Mouse (Mus musculus) heart, embryonic 16.5 days (tissue): Measurements from ENCODE around the gene Nol9. TPM values are rescaled to one million over a fixed set of nuclear protein-coding genes. Genes with fewer than 3 reads are reported as not detected.

Source experiments
- ATAC-seq: fragments of 200-750 bp; cut with Nextera tagmentation; replicated peaks from 2 replicates; pipeline ENCODE4 v1.8.0; 2017; ENCODE audit warnings: moderate number of reproducible peaks; ENCODE audit not compliant: insufficient read depth, low FRiP score; ENCODE audit errors: extremely low read depth
- H3K27ac ChIP-seq: fragments of 300-500 bp; sonication (generic); 2 replicates; pipeline ENCODE4 v1.5.1; 2014; ENCODE audit warnings: mild to moderate bottlenecking, low read length, control low read depth, moderate library complexity
- H3K27me3 ChIP-seq: fragments of 300-500 bp; sonication (generic); 2 replicates; pipeline ENCODE4 v1.6.1; 2014; ENCODE audit warnings: low read length, mixed read lengths; ENCODE audit not compliant: control insufficient read depth, insufficient read depth
- H3K36me3 ChIP-seq: fragments of 300-500 bp; sonication (generic); 2 replicates; pipeline ENCODE4 v1.6.1; 2014; ENCODE audit not compliant: control insufficient read depth, insufficient read depth
- H3K4me1 ChIP-seq: fragments of 300-500 bp; sonication (generic); 2 replicates; pipeline ENCODE4 v1.6.1; 2014; ENCODE audit warnings: low read length, mixed read lengths; ENCODE audit not compliant: control insufficient read depth, insufficient read depth
- H3K4me2 ChIP-seq: fragments of 300-500 bp; sonication (generic); 2 replicates; pipeline ENCODE4 v1.6.1; 2014; ENCODE audit warnings: low read depth, mild to moderate bottlenecking, control low read depth, low read length
- H3K4me3 ChIP-seq: fragments of 300-500 bp; sonication (generic); 2 replicates; pipeline ENCODE4 v1.5.1; 2014; ENCODE audit warnings: mild to moderate bottlenecking, control low read depth, low read length
- H3K9ac ChIP-seq: fragments of 300-500 bp; sonication (generic); 2 replicates; pipeline ENCODE4 v1.6.1; 2014; ENCODE audit warnings: low read length, control low read depth
- H3K9me3 ChIP-seq: fragments of 300-500 bp; sonication (generic); replicated peaks from 2 replicates; pipeline ENCODE4 v1.6.1; 2016; ENCODE audit warnings: low read length; ENCODE audit not compliant: control insufficient read depth
- WGBS: fragments of 180-500 bp; shearing (Covaris S2); extraction: QIAGEN DNeasy Blood & Tissue Kit; methylation state at CpG from one replicate; pipeline ENCODE4 v1.1.7; 2014; 5-methylcytosine and 5-hydroxymethylcytosine counted together
- polyA plus RNA-seq: library from polyadenylated mRNA; unstranded; fragments of >200 nt; fragmentation: Nextera tagmentation; extraction: Ambion mirVana; gene quantifications from 2 replicates; pipeline ENCODE4 v1.2.1, GENCODE M21; 2015

The Nol9 gene
- polyA plus RNA-seq, 1 experiment from 2014 or later: 17.1 TPM

DNA sequence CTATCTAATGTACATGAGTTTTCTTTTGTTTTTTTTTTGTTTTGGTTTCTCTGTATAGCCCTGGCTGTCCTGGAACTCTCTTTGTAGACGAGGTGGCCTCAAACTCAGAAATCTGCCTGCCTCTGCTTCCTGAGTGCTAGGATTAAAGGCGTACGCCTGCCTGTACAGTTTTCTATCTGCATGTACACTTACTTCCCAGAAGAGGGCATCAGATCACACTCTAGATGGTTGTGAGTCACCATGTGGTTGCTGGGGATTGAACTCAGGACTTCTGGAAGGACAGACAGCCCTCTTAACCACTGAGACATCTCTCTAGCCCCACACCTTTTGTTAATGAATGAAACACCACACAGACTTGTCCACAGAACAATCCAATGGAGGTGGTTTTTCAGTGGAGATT is 40.1 kb downstream of the Nol9 start:
- Histone ChIP-seq H3K27me3 (no peaks in the 10 kb centered on the region), H3K9me3 (no peaks in the 10 kb centered on the region), H3K4me2 (no peak overlapping the region), H3K36me3 (no peaks in the 10 kb centered on the region), H3K4me1 (no peaks in the 10 kb centered on the region), H3K4me3 (no peak overlapping the region), H3K27ac (no peak overlapping the region), H3K9ac (no peak overlapping the region)
- no peak for ATAC-seq
- 83% methylated on average over 3 of the region's 3 CpGs for WGBS

DNA sequence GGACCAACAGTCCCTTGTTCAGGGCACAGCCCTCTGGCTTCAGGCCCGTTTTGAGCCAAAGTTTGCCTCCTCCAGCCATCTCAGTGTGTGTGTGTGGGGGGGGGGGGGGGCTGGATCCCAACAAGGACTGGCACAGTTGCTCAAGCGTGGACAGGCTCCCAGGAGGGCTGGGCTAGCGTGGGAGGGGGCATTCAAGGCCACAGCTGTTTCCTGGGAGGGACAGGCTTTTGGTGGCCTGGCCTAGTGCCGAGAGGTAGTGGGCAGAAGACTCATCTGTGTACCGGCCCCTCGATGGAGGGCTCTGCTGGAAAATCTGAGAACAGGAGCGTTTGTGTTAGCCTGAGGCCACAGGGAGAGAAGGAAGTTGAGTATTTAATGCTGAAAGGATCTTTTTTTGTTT is 40.8 kb downstream of the Nol9 start:
- no peaks in the 10 kb centered on the region for H3K9me3 ChIP-seq
- H3K27ac ChIP-seq: no peak overlapping the region
- ATAC-seq: no peak
- H3K9ac ChIP-seq: no peak overlapping the region
- no peaks in the 10 kb centered on the region for H3K4me1 ChIP-seq
- H3K27me3 ChIP-seq: no peaks in the 10 kb centered on the region
- H3K36me3 ChIP-seq: no peaks in the 10 kb centered on the region
- H3K4me2 ChIP-seq: no peak overlapping the region
- H3K4me3 ChIP-seq: no peak overlapping the region
- WGBS: 66% methylated on average over 7 of the region's 7 CpGs

DNA sequence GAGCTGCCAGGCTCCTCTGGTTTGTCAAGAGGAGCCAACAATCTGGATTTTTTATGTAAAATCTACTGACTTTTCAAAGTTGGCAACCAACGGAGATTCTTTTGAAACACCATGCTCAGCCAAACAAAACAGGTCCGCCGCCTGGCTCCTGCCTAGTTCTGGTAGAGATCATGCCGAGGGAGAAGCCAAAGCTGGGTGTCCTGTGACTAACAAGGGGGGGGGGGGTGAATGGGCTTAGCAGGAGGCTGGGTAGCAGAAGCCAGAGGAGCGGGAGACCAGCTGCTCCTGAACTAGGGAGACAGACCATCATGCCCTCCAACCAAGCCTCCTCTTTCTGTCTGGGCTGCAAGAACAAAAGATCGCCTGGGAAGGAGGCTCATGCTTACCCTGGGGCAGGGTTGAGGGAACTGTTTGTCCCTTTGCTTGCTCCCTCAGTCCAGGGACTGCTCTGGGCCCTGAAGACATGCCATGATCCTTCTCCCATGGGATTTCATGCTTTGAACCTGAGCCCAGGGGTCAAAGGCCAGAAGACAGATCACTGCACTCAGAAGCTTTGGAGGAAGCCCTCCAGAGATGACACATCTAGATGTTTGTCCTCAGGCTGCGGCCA is 44.6 kb downstream of the Nol9 start:
- H3K9me3 ChIP-seq: no peaks in the 10 kb centered on the region; the same call in 1 of the 2 replicates
- 0 out of 2 replicates have a peak, but pooled peaks cover 4% of the 10 kb centered on the region for H3K27me3 ChIP-seq
- H3K4me2 ChIP-seq: no peak overlapping the region
- no peak overlapping the region for H3K27ac ChIP-seq
- ATAC-seq: no peak
- 57% methylated on average over 7 of the region's 7 CpGs for WGBS
- H3K9ac ChIP-seq: no peak overlapping the region
- H3K4me3 ChIP-seq: no peak overlapping the region
- no peaks in the 10 kb centered on the region for H3K36me3 ChIP-seq
- H3K4me1 ChIP-seq: peaks cover 20% of the 10 kb centered on the region

DNA sequence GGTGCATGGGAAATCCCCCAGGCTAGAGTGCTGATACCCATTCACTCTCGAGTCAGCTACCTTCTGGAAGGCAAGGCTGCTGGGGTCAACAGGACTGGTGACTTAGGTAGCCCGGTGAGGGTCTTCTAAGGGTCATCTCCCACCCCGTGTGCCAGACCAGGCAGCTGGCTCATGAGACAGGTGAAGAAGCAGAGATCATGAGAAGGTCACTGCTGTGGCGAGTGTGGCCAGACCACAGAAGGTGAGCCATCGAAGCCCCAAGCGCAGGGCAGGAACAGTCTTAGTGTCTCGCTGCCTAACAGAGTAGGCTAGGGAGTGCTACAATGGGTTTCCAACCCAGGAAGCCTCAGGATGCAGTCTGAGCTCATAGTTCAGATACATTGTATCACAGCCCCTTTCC is 45.5 kb downstream of the Nol9 start:
- 78% methylated on average over 7 of the region's 7 CpGs for WGBS
- no peak for ATAC-seq
- H3K9ac ChIP-seq: no peak overlapping the region

DNA sequence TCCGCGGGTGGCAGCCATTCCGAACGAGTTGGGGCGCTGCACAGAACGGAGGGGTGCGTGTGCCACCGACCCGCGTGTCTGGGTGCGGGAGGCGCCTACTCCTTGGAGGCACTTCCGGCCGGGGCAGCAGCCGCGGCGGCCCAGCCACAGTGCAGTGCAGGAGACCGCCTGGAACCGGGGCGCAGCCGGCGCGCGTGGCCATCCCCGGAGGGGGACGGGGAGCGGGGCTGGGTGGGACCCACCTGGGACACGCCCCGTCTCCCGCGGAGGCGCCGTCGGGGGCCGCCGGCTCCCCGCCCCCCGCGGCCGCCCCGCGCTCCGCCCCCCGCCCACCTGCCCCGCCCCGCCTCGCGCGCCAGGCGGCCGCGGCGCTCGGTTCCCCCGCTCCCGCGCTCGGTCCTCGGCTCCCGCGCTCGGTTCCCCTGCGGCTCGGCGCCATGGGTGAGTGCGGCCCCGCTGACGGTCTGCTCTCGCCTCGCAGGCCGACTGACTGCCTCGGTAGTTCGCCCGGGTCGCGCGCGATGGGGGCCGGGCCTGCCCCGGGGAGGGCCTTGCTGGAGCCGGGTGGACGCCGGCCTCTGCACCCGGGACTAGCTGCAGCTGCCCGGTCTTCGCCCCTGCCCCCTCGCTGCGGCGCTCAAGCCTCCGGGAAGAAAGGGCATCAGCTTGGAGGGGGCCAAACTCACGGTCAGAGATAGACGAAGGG is 47.5 kb downstream of the Nol9 start:
- H3K4me3 ChIP-seq: peak overlapping the region; percentile 87
- H3K9me3 ChIP-seq: no peaks in the 10 kb centered on the region; the same call in 1 of the 2 replicates
- peaks cover 20% of the 10 kb centered on the region for H3K4me1 ChIP-seq
- H3K27me3 ChIP-seq: 0 out of 2 replicates have a peak, but pooled peaks cover 4% of the 10 kb centered on the region
- H3K9ac ChIP-seq: peak overlapping the region; percentile 95
- no peaks in the 10 kb centered on the region for H3K36me3 ChIP-seq
- peak; percentile 84 for ATAC-seq
- WGBS: under 1% methylated on average over 75 of the region's 92 CpGs
- H3K4me2 ChIP-seq: peak overlapping the region; percentile 96
- H3K27ac ChIP-seq: peak overlapping the region; percentile 54

More for the DNA sequence above, 45.5 kb downstream of the Nol9 start:
- Histone ChIP-seq H3K36me3 (no peaks in the 10 kb centered on the region), H3K4me2 (no peak overlapping the region), H3K4me1 (peaks cover 20% of the 10 kb centered on the region), H3K27me3 (0 out of 2 replicates have a peak, but pooled peaks cover 4% of the 10 kb centered on the region), H3K27ac (no peak overlapping the region), H3K4me3 (no peak overlapping the region), H3K9me3 (no peaks in the 10 kb centered on the region; the same call in 1 of the 2 replicates)

DNA sequence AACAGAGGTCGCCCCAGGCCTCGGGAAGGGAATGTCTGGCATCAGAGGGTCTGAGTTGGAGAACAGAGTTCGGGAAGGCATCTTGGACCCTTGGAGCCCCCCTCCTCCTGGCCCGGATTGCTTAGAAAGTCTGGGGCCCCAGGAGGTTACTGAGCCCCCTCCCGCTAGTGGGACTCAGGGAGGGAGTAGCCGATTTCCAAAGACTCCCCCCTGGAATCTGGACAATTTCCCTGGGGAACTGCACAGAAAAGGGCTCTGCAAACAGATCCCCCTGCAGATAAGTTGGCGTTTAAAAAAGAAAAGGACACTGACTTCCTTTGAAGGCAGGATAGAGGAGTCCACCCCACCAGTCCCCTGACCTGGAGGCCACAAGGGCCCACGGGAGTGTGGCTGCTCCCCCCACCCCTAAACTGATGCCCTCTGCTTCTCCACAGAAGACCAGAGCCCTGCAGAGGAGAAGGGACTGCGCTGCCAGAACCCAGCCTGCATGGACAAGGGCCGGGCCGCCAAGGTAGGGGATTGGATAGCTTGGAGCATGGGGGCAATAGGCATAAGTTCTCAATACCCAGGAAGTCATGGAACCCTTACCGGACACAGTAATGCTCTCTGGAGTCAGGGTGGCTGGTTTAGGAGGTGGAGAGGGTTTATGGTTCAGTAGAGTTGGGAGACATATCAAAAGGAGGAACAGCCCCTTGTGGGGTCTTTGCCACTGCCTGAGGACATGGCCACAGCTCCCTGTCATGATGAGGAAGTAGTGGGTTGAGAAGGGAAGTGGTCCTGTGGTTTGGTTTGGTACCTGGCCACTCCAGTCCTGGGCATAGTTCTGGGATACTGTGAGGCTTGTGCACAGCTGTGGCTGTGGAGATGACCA is 48.3 kb downstream of the Nol9 start:
- H3K27ac ChIP-seq: peak overlapping the region; percentile 54; the same call in 1 of the 2 replicates
- no peaks in the 10 kb centered on the region; the same call in 1 of the 2 replicates for H3K9me3 ChIP-seq
- ATAC-seq: peak; percentile 2; the same call in 1 of the 2 replicates
- peak overlapping the region; percentile 96 for H3K4me2 ChIP-seq
- peak overlapping the region; percentile 87 for H3K4me3 ChIP-seq
- H3K36me3 ChIP-seq: no peaks in the 10 kb centered on the region
- peaks cover 21% of the 10 kb centered on the region for H3K4me1 ChIP-seq
- WGBS: 10% methylated on average over 12 of the region's 12 CpGs
- peak overlapping the region; percentile 95 for H3K9ac ChIP-seq
- 0 out of 2 replicates have a peak, but pooled peaks cover 4% of the 10 kb centered on the region for H3K27me3 ChIP-seq

DNA sequence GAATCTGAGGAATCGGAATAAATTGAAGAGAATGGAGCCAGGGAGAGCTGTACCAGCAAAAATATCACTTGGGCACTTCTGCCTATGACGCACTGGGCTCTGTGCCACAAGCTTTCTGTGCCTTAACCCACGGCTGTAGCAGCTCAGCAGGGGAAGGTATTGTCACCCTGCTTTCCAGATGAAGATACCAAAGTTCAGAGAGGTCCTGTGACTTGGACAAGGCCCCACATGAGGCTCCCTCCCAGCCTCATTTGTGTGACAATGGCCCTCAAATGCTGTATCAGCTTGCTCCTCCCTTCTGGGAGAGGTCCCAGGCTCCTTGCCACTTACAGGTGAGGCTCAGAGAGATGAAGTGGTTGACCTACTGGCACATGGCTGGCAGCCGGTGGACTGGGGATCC is 49.0 kb downstream of the Nol9 start:
- 39% methylated on average over 4 of the region's 4 CpGs for WGBS
- Histone ChIP-seq H3K4me1 (peaks cover 26% of the 10 kb centered on the region), H3K4me3 (no peak overlapping the region), H3K36me3 (no peaks in the 10 kb centered on the region), H3K9me3 (no peaks in the 10 kb centered on the region; the same call in 1 of the 2 replicates), H3K9ac (no peak overlapping the region), H3K27me3 (0 out of 2 replicates have a peak, but pooled peaks cover 4% of the 10 kb centered on the region), H3K4me2 (peak overlapping the region; percentile 96; the same call in 1 of the 2 replicates), H3K27ac (no peak overlapping the region)
- no peak for ATAC-seq

DNA sequence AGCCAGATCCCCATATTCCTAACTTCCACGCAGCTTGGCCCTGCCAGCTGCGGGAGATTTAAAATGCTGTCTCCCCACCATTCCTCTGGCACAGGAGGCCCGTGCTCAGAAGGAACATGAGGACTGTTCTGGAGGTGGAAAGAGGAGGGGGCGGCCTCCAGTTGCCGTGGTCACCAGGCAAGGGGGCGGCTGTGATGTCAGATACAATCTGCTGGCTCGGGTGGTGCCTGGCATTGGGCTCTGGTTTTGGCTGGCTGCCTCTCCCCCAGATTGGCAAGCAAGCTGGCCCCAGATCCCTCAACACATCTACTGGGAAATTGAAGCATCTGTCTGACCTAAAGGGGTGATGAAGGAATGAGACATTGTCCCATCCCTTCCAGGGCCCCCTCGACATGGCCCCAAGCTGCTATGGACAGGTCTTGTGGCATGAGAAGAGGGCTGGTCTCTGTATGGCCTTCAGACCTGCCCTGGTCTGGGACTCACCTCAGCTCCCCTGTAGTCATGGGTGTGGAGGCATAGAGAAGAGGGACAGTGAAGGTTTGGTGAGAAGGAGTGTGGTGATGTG is 49.5 kb downstream of the Nol9 start:
- 66% methylated on average over 8 of the region's 8 CpGs for WGBS
- Histone ChIP-seq H3K9ac (no peak overlapping the region), H3K36me3 (no peaks in the 10 kb centered on the region), H3K4me2 (peak overlapping the region; percentile 96; the same call in 1 of the 2 replicates), H3K4me3 (no peak overlapping the region), H3K27ac (no peak overlapping the region), H3K27me3 (0 out of 2 replicates have a peak, but pooled peaks cover 4% of the 10 kb centered on the region), H3K4me1 (peaks cover 26% of the 10 kb centered on the region), H3K9me3 (no peaks in the 10 kb centered on the region; the same call in 1 of the 2 replicates)
- no peak for ATAC-seq
